Mouse (Mus musculus): ENCODE results near the gene Neu2. TPM values are rescaled to one million over a fixed set of nuclear protein-coding genes. Genes with fewer than 3 reads are reported as not detected.
"Not testable (repeated sequence)": the region's sequence is repeated elsewhere in the genome, so short reads cannot be mapped to it uniquely, and the experiment has no call there.

The Neu2 gene
- polyA plus RNA-seq (2015; fragmentation: Nextera tagmentation; extraction: Ambion mirVana): 0.21 and 0.51 TPM in 2 replicates

DNA sequence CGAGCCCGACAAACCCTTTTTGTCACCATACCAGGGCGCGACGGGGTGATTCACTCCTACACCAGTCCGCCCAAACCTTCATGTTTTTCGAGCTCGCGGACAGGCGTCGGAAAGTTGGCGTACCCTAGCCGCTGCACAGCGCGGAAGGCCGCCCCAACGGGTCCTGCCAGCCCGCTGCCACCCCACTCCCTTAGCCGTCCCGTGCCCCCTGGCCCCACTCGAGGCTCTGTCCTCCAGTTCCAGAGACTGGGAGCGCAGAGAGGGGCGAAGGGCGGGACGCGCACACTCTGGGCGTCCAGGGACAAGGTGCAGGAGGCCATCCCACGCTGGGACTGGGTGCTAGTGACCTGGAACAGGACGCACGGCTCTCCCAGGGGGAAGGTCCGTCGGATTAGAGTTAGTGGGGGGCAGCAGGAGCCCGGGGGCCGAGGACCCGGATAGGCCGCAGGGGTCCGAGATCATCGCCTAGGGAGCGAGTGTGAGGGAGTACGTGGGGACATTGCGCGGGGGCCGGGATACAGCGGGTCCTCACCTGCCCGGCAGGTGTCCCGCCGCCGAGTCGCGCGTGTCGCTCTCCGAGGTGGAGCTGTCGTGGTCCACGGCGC, at the start of gene Neu2:
Gene Neu2, plus strand, starts transcription at position 329 of the 605 bp plus-strand sequence.
- Histone ChIP-seq H3K9me3 (replicated peaks) (no peaks in the 10 kb centered on the region), H3K4me3 (replicated peaks) (peak within 1 kb of the TSS; percentile 66), H3K4me1 (peaks cover 13% of the 10 kb centered on the region), H3K27ac (replicated peaks) (no peak within 1 kb of the TSS), H3K27me3 (peaks cover 40% of the 10 kb centered on the region), H3K9ac (peak within 1 kb of the TSS; percentile 51), H3K4me2 (replicated peaks) (peak within 1 kb of the TSS; percentile 100), H3K36me3 (no peaks in the 10 kb centered on the region)
- ATAC-seq (ENCODE audit: insufficient number of reproducible peaks, low FRiP score, low TSS enrichment, low read depth): 0 out of 2 replicates have a peak, but pooled peaks have one; percentile 18
- under 1% methylated on average over 56 of the region's 56 CpGs for WGBS

DNA sequence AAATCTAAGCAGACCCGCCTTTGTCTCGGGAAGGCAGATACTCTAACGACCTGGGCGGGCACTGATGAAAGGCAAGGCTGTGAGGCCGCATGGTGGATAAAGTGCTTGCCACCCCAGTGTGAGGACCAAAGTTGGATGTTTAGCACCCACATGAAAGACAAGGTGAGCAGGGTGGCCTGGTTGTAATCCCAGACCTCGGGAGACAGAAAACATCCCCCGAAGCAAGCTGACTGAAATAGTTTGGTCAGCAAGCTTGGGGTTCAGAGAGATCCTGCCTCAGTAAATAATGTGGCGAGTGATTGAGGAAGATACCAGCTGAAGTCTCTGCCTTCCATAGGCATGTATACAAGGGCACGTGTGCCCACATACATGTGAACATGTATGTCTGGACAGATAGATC, 42.2 kb upstream of the Neu2 start:
- 74% methylated on average over 9 of the region's 9 CpGs for WGBS
- H3K4me3 ChIP-seq (replicated peaks): no peak overlapping the region
- H3K27ac ChIP-seq (replicated peaks): no peak overlapping the region
- no peak for ATAC-seq (ENCODE audit: insufficient number of reproducible peaks, low FRiP score, low TSS enrichment, low read depth)
- no peaks in the 10 kb centered on the region for H3K27me3 ChIP-seq
- no peak overlapping the region for H3K4me2 ChIP-seq (replicated peaks)
- H3K4me1 ChIP-seq: 0 out of 2 replicates have a peak, but pooled peaks cover 3% of the 10 kb centered on the region
- H3K9ac ChIP-seq: no peak overlapping the region
- no peaks in the 10 kb centered on the region for H3K36me3 ChIP-seq
- no peaks in the 10 kb centered on the region for H3K9me3 ChIP-seq (replicated peaks)

DNA sequence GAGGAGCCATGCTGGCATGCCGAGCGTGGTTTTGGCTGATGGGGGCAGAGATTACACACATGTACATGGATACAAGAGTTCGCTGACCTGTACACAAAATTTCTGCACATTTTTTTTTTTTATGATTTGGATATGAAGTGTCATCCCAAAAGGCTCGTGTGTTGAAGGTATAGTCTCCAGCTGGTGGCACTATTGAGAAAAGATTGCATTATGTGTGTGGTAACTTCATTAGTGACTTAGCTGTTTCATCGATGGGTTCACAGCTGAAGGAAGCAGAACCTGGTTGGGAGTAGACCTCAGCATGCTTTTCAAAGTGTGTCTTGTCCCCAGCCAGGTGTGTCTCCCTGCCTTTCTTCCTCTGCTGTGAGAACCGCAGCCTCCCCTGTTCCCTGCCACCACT, 41.4 kb upstream of the Neu2 start:
- H3K4me2 ChIP-seq (replicated peaks): no peak overlapping the region
- no peaks in the 10 kb centered on the region for H3K9me3 ChIP-seq (replicated peaks)
- 0 out of 2 replicates have a peak, but pooled peaks cover 3% of the 10 kb centered on the region for H3K4me1 ChIP-seq
- 69% methylated on average over 6 of the region's 6 CpGs for WGBS
- no peaks in the 10 kb centered on the region for H3K36me3 ChIP-seq
- no peaks in the 10 kb centered on the region for H3K27me3 ChIP-seq
- no peak overlapping the region for H3K9ac ChIP-seq
- H3K27ac ChIP-seq (replicated peaks): no peak overlapping the region
- H3K4me3 ChIP-seq (replicated peaks): no peak overlapping the region
- ATAC-seq (ENCODE audit: insufficient number of reproducible peaks, low FRiP score, low TSS enrichment, low read depth): no peak

DNA sequence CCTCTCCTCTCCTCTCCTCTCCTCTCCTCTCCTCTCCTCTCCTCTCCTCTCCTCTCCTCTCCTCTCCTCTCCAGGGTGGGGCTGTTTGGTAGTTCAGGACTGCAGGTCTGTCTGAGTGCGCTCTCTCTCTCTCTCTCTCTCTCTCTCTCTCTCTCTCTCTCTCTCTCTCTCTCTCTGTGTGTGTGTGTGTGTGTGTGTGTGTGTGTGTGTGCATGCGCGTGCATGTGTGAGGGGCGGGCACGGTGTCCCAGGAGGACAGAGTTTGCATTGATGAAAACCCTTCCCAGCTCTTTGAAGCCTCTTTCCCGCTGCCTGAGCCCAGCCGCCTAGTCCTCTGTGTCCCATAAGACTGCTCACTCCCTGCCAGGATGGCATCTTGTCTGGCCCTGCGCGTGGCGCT, 39.7 kb upstream of the Neu2 start, which contains the start of gene Snorc:
Gene Snorc, plus strand, starts transcription at position 301 of the 400 bp plus-strand sequence.
- not testable (repeated sequence) for H3K4me3 ChIP-seq (replicated peaks); H3K27ac ChIP-seq (replicated peaks); H3K9ac ChIP-seq; H3K36me3 ChIP-seq; H3K9me3 ChIP-seq (replicated peaks); H3K4me2 ChIP-seq (replicated peaks); ATAC-seq (ENCODE audit: insufficient number of reproducible peaks, low FRiP score, low TSS enrichment, low read depth); H3K4me1 ChIP-seq
- H3K27me3 ChIP-seq: peaks cover 10% of the 10 kb centered on the region
- WGBS: 29% methylated on average over 9 of the region's 10 CpGs

DNA sequence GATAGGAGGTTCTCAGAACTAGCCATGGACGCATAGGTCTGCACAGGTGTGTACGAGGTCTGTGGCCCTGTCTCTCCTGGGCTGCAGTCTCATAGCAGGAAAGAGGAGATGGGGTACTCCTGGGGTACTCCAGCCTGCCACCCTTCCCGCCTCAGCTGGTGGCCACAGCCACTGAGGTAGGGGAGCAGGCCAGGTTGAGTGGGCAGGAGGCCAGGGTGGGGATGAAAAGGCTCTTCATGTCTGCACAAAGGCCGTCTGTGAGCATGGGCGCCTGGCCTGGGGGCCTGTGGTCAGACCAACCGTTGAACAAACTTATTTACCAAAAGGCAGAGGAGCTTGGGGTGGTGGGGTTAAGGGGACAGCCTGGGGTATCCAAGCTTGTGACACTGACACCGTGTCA, 37.8 kb upstream of the Neu2 start:
- Histone ChIP-seq H3K27ac (replicated peaks) (no peak overlapping the region; the same call in 1 of the 2 replicates), H3K36me3 (no peaks in the 10 kb centered on the region)
- ATAC-seq (ENCODE audit: insufficient number of reproducible peaks, low FRiP score, low TSS enrichment, low read depth): no peak; the same call in 1 of the 2 replicates

DNA sequence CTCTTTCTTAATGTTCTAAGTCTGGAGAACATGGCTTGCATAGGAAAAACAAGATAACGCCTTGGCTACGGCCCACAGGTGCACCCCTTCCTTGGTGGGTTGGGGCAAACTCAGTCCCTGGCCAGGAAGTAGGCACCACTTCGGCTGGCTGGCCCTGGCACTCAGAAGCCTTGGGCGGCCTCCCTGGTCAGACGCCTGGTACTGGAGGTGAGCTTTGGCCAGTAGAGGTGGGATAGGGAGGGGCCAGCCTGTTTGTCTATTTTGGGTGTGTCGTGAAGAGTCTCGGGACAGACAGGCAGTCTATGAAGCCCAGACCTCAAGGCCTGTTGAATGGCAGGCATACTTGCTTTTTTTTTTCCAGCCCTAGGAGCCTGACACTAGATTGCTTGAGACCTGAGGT, 37.1 kb upstream of the Neu2 start:
- H3K4me2 ChIP-seq (replicated peaks): no peak overlapping the region
- H3K36me3 ChIP-seq: no peaks in the 10 kb centered on the region
- H3K4me3 ChIP-seq (replicated peaks): no peak overlapping the region
- peaks cover 31% of the 10 kb centered on the region for H3K27me3 ChIP-seq
- H3K9me3 ChIP-seq (replicated peaks): no peaks in the 10 kb centered on the region
- H3K27ac ChIP-seq (replicated peaks): no peak overlapping the region
- WGBS: 73% methylated on average over 7 of the region's 7 CpGs
- H3K4me1 ChIP-seq: peaks cover 11% of the 10 kb centered on the region; the same call in 1 of the 2 replicates
- H3K9ac ChIP-seq: no peak overlapping the region
- ATAC-seq (ENCODE audit: insufficient number of reproducible peaks, low FRiP score, low TSS enrichment, low read depth): no peak

More for the DNA sequence above, 37.8 kb upstream of the Neu2 start:
- no peak overlapping the region for H3K9ac ChIP-seq
- peaks cover 11% of the 10 kb centered on the region; the same call in 1 of the 2 replicates for H3K4me1 ChIP-seq
- H3K4me3 ChIP-seq (replicated peaks): no peak overlapping the region
- H3K4me2 ChIP-seq (replicated peaks): no peak overlapping the region
- H3K27me3 ChIP-seq: peaks cover 29% of the 10 kb centered on the region
- no peaks in the 10 kb centered on the region for H3K9me3 ChIP-seq (replicated peaks)
- WGBS: 70% methylated on average over 7 of the region's 7 CpGs

DNA sequence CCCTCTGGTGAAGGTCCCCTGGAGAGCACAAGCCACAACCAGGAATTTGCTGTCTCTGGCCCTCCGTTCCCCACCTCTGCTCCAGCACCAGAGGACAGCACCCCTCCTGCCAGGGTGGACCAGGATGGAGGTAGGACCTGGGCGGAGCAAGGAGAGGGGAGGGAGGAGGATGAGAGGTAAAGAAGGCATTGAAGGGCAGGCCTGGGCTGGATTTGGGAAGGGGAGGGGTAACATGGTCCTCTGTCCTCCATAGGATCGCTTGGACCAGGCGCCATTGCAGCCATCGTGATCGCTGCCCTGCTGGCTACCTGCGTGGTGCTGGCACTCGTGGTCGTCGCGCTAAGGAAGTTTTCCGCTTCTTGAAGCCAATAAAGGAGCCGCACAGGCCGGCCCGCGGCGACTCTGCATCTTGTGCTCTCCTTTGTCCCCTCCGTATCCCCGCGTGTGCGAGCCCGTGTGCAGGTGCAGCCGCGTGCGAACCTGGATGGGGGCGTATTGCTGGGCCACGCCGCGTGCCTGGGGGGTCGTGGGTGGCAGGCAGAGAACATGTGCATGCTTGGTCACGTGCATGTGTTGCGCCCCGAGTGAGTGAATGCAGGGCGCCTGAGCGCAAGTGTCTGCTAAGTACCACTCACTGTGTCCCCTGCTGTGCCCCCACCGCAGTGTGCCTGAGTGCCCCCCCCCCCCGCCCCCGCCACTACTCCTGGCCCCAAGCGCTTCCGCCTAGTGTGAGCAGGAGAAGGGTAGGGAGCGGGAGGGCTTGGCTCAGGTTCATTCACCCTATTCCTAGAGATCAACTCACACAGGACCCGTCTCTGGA, 34.4 kb upstream of the Neu2 start:
- H3K4me3 ChIP-seq (replicated peaks): peak overlapping the region; percentile 30
- peaks cover 8% of the 10 kb centered on the region; the same call in 1 of the 2 replicates for H3K4me1 ChIP-seq
- ATAC-seq (ENCODE audit: insufficient number of reproducible peaks, low FRiP score, low TSS enrichment, low read depth): no peak
- no peak overlapping the region for H3K27ac ChIP-seq (replicated peaks)
- no peaks in the 10 kb centered on the region for H3K9me3 ChIP-seq (replicated peaks)
- no peak overlapping the region for H3K9ac ChIP-seq
- H3K27me3 ChIP-seq: peaks cover 31% of the 10 kb centered on the region
- peak overlapping the region; percentile 60 for H3K4me2 ChIP-seq (replicated peaks)
- WGBS: 2% methylated on average over 42 of the region's 42 CpGs
- H3K36me3 ChIP-seq: no peaks in the 10 kb centered on the region

DNA sequence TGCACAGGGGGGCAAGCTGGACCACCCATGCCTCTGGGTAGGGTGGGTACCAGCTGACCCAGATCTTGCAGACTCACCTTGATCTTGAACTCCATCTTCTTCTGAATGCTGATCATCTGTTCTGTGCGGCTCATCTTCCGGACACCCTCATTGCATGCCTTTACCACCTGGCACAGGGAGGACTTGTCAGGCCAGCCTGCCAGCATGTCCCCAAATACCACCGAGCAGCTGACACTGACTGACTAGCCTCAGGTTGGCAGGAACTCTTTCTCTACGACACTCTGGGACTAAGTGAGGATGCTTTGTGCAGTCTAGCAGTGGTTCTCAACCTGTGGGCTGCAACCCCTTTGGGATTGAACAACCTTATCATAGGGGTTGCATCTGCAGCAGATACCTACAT, 27.1 kb upstream of the Neu2 start:
- H3K9ac ChIP-seq: no peak overlapping the region
- ATAC-seq (ENCODE audit: insufficient number of reproducible peaks, low FRiP score, low TSS enrichment, low read depth): no peak
- no peak overlapping the region for H3K4me3 ChIP-seq (replicated peaks)
- no peak overlapping the region for H3K27ac ChIP-seq (replicated peaks)
- H3K4me1 ChIP-seq: no peaks in the 10 kb centered on the region
- WGBS: 85% methylated on average over 4 of the region's 4 CpGs
- H3K9me3 ChIP-seq (replicated peaks): no peaks in the 10 kb centered on the region
- no peaks in the 10 kb centered on the region for H3K27me3 ChIP-seq
- H3K36me3 ChIP-seq: no peaks in the 10 kb centered on the region
- H3K4me2 ChIP-seq (replicated peaks): no peak overlapping the region

DNA sequence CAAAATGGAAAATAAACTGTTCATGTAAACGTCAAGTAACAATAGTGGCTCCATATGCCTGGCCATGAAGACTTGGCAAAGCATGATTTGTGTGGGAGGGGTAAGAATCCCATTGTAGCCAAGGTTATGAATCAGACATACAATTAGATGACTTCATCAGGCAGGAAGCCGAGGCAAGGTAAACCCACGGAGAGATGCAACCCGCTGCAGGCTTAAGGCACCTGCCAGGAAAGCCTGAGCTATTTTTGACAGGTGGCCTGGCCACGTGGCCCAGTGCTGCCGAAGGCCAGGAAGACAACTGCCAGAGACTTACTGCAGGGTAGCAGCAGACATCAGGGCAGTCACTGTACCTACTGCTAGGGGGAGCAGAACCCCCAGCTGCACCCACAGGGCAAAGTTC, 23.3 kb upstream of the Neu2 start:
- Histone ChIP-seq H3K27me3 (no peaks in the 10 kb centered on the region), H3K4me3 (replicated peaks) (no peak overlapping the region), H3K4me2 (replicated peaks) (no peak overlapping the region), H3K4me1 (no peaks in the 10 kb centered on the region), H3K9ac (no peak overlapping the region), H3K27ac (replicated peaks) (no peak overlapping the region), H3K36me3 (no peaks in the 10 kb centered on the region), H3K9me3 (replicated peaks) (no peaks in the 10 kb centered on the region)
- ATAC-seq (ENCODE audit: insufficient number of reproducible peaks, low FRiP score, low TSS enrichment, low read depth): no peak
- WGBS: 44% methylated on average over 6 of the region's 6 CpGs

DNA sequence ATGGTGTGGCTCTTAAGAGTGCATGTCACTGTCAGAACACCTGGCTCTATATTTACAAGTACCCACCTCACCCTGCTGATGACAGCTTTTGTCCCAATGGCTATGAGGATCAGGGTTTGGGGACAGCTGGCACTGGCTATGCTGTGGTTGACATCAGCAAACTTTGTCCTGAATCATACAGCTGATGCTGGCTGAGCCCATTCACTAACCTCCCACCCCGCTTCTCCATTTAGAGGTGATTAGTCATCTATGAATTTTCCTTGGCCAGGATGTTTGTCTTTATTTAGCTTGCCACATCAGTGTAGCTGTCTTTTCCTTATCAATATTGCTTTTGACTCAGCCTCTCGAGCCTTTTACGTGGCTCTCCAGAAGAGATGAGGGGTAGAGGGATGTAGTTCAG, 17.4 kb upstream of the Neu2 start:
- Histone ChIP-seq H3K27me3 (no peaks in the 10 kb centered on the region), H3K27ac (replicated peaks) (no peak overlapping the region), H3K4me3 (replicated peaks) (no peak overlapping the region), H3K4me1 (no peaks in the 10 kb centered on the region), H3K9ac (no peak overlapping the region), H3K4me2 (replicated peaks) (no peak overlapping the region), H3K9me3 (replicated peaks) (no peaks in the 10 kb centered on the region), H3K36me3 (no peaks in the 10 kb centered on the region)
- 86% methylated on average over 3 of the region's 3 CpGs for WGBS
- ATAC-seq (ENCODE audit: insufficient number of reproducible peaks, low FRiP score, low TSS enrichment, low read depth): no peak

DNA sequence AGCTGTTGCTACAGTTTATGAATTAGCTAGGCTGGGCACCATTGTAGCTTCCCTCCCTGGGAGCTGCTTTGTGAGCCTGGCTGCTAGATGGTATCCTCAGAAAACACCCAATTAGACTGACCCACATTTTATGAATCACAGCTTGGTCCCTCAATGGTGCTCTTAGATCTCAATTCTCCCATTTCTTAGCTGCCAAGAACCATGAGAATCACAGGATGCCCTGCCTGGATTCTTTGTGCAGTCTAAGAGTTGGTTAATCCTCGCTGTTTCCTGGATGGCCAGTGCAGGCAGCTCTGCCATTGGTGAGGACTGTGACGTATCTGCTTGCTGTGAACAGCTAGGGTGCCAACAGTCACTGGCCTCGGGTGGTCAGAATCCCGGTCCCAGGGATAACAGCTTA, 16.1 kb upstream of the Neu2 start:
- no peaks in the 10 kb centered on the region for H3K4me1 ChIP-seq
- H3K9ac ChIP-seq: no peak overlapping the region
- no peaks in the 10 kb centered on the region for H3K36me3 ChIP-seq
- 71% methylated on average over 4 of the region's 4 CpGs for WGBS
- H3K4me3 ChIP-seq (replicated peaks): no peak overlapping the region
- no peak overlapping the region for H3K27ac ChIP-seq (replicated peaks)
- H3K27me3 ChIP-seq: no peaks in the 10 kb centered on the region
- no peak overlapping the region for H3K4me2 ChIP-seq (replicated peaks)
- H3K9me3 ChIP-seq (replicated peaks): no peaks in the 10 kb centered on the region
- no peak for ATAC-seq (ENCODE audit: insufficient number of reproducible peaks, low FRiP score, low TSS enrichment, low read depth)

Measured in embryonic facial prominence, embryonic 15.5 days (tissue).